Mouse (Mus musculus): ENCODE measurements at regions not wholly inside any gene's neighbourhood (a gene's known extent, or its start where the extent isn't known, plus 50 kb on each side); places are given as distances from the start of the nearest gene placed in this dataset.

- 43% methylated on average over 2 of the region's 2 CpGs for WGBS
- TF ChIP-seq POLR2A (IDR thresholded peaks at IDR 0.05; ENCODE audit: low read depth, low read length), result no peak
- TF ChIP-seq CTCF (conservative IDR thresholded peaks at IDR 0.05; ENCODE audit: insufficient read depth, insufficient read length, low read depth, low read length), result no peak
- peak; percentile 11 for DNase-seq
- no peaks in the 10 kb centered on the region for H3K27me3 ChIP-seq (replicated peaks; ENCODE audit: control insufficient read depth, insufficient read depth, low read length)
- no peaks in the 10 kb centered on the region for H3K4me1 ChIP-seq (ENCODE audit: control insufficient read depth, insufficient read depth, low read length)
- no peaks in the 10 kb centered on the region for H3K36me3 ChIP-seq (ENCODE audit: control insufficient read depth, insufficient read depth, low read length)
- no peak overlapping the region for H3K4me3 ChIP-seq (ENCODE audit: insufficient read depth, low read depth, low read length)
- H3K27ac ChIP-seq (ENCODE audit: insufficient read depth, low read depth, low read length), result no peak overlapping the region
Observed at GRCm38 (mm10) chr2:19759169-19759568, 101.6 kb downstream of the Otud1 start.

DNA sequence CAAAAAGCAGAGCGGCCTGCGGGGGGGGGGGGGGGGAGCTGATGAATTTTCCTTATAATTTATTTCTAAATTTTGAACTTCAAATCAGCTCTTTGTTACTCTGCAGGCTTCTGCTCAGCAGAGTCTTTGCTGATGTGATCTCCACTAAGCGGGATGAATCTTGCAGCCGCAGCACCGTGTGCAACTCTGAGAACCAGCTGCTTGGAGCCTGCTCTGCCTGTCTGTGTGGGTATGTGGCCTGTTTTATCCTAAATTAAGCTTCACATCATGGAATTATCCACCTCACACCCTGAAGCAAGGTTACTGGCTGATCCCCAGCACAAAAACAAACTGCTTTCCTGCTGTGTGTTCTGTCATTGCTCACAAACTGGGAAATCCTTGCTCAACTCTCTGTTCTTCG lies 102.0 kb downstream of the Otud1 start:
- H3K27me3 ChIP-seq (replicated peaks; ENCODE audit: control insufficient read depth, insufficient read depth, low read length), result no peaks in the 10 kb centered on the region
- TF ChIP-seq CTCF (conservative IDR thresholded peaks at IDR 0.05; ENCODE audit: insufficient read depth, insufficient read length, low read depth, low read length) (no peak), POLR2A (IDR thresholded peaks at IDR 0.05; ENCODE audit: low read depth, low read length) (no peak)
- H3K4me1 ChIP-seq (ENCODE audit: control insufficient read depth, insufficient read depth, low read length), result no peaks in the 10 kb centered on the region
- no peaks in the 10 kb centered on the region for H3K36me3 ChIP-seq (ENCODE audit: control insufficient read depth, insufficient read depth, low read length)
- DNase-seq, result no peak
- 74% methylated on average over 6 of the region's 6 CpGs for WGBS
- no peak overlapping the region for H3K4me3 ChIP-seq (ENCODE audit: insufficient read depth, low read depth, low read length)
- no peak overlapping the region for H3K27ac ChIP-seq (ENCODE audit: insufficient read depth, low read depth, low read length)

- H3K36me3 ChIP-seq (ENCODE audit: control insufficient read depth, insufficient read depth, low read length), result no peaks in the 10 kb centered on the region
- no peaks in the 10 kb centered on the region for H3K4me1 ChIP-seq (ENCODE audit: control insufficient read depth, insufficient read depth, low read length)
- no peak overlapping the region for H3K4me3 ChIP-seq (ENCODE audit: insufficient read depth, low read depth, low read length)
- no peak overlapping the region for H3K27ac ChIP-seq (ENCODE audit: insufficient read depth, low read depth, low read length)
- DNase-seq, result no peak
- no peaks in the 10 kb centered on the region for H3K27me3 ChIP-seq (replicated peaks; ENCODE audit: control insufficient read depth, insufficient read depth, low read length)
- WGBS, result 82% methylated on average over 3 of the region's 3 CpGs
- TF ChIP-seq POLR2A (IDR thresholded peaks at IDR 0.05; ENCODE audit: low read depth, low read length) (no peak), CTCF (conservative IDR thresholded peaks at IDR 0.05; ENCODE audit: insufficient read depth, insufficient read length, low read depth, low read length) (no peak)
Observed at GRCm38 (mm10) chr2:19762996-19763395, 105.4 kb downstream of the Otud1 start.

GRCm38 (mm10) chr2:19784913-19785312 lies 124.7 kb upstream of the Etl4 start:
- WGBS, result 67% methylated on average over 2 of the region's 2 CpGs
- TF ChIP-seq CTCF (conservative IDR thresholded peaks at IDR 0.05; ENCODE audit: insufficient read depth, insufficient read length, low read depth, low read length) (no peak), POLR2A (IDR thresholded peaks at IDR 0.05; ENCODE audit: low read depth, low read length) (no peak)
- Histone ChIP-seq H3K27me3 (replicated peaks; ENCODE audit: control insufficient read depth, insufficient read depth, low read length) (no peaks in the 10 kb centered on the region), H3K4me3 (ENCODE audit: insufficient read depth, low read depth, low read length) (no peak overlapping the region), H3K4me1 (ENCODE audit: control insufficient read depth, insufficient read depth, low read length) (no peaks in the 10 kb centered on the region), H3K27ac (ENCODE audit: insufficient read depth, low read depth, low read length) (no peak overlapping the region), H3K36me3 (ENCODE audit: control insufficient read depth, insufficient read depth, low read length) (no peaks in the 10 kb centered on the region)
- no peak for DNase-seq

GRCm38 (mm10) chr2:19785663-19786260 lies 123.8 kb upstream of the Etl4 start:
- no peak for TF ChIP-seq CTCF (conservative IDR thresholded peaks at IDR 0.05; ENCODE audit: insufficient read depth, insufficient read length, low read depth, low read length)
- Histone ChIP-seq H3K4me3 (ENCODE audit: insufficient read depth, low read depth, low read length) (no peak overlapping the region), H3K27me3 (replicated peaks; ENCODE audit: control insufficient read depth, insufficient read depth, low read length) (no peaks in the 10 kb centered on the region), H3K27ac (ENCODE audit: insufficient read depth, low read depth, low read length) (no peak overlapping the region), H3K36me3 (ENCODE audit: control insufficient read depth, insufficient read depth, low read length) (no peaks in the 10 kb centered on the region), H3K4me1 (ENCODE audit: control insufficient read depth, insufficient read depth, low read length) (no peaks in the 10 kb centered on the region)
- no peak for DNase-seq
- 72% methylated on average over 6 of the region's 6 CpGs for WGBS

DNA sequence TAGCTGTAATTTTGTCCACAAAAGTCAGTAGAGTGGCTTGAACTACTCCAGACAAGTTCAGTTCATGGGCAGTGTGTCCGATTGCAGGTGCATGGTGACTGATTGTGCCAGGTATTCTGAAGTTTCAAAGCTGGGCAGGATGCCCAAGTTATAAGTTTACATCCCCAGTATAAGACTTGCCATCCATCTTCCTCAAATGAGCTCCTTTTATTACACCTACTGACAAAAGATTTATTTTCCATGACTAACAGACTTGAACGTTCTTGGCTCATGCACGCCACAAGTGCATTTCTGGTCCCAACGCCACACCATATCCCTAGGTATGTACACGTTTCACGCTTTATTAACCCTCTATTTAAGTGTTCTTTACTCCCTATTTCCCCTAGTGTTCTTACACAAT lies 117.4 kb upstream of the Etl4 start:
- Histone ChIP-seq H3K27ac (ENCODE audit: insufficient read depth, low read depth, low read length) (no peak overlapping the region), H3K27me3 (replicated peaks; ENCODE audit: control insufficient read depth, insufficient read depth, low read length) (no peaks in the 10 kb centered on the region), H3K4me3 (ENCODE audit: insufficient read depth, low read depth, low read length) (no peak overlapping the region), H3K36me3 (ENCODE audit: control insufficient read depth, insufficient read depth, low read length) (no peaks in the 10 kb centered on the region), H3K4me1 (ENCODE audit: control insufficient read depth, insufficient read depth, low read length) (no peaks in the 10 kb centered on the region)
- WGBS, result 23% methylated on average over 6 of the region's 6 CpGs
- no peak for DNase-seq
- TF ChIP-seq CTCF (conservative IDR thresholded peaks at IDR 0.05; ENCODE audit: insufficient read depth, insufficient read length, low read depth, low read length), result no peak

- 38% methylated on average over 2 of the region's 2 CpGs for WGBS
- no peaks in the 10 kb centered on the region for H3K27me3 ChIP-seq (replicated peaks; ENCODE audit: control insufficient read depth, insufficient read depth, low read length)
- TF ChIP-seq CTCF (conservative IDR thresholded peaks at IDR 0.05; ENCODE audit: insufficient read depth, insufficient read length, low read depth, low read length), result no peak
- no peak for TF ChIP-seq POLR2A (IDR thresholded peaks at IDR 0.05; ENCODE audit: low read depth, low read length)
- DNase-seq, result no peak
- H3K27ac ChIP-seq (ENCODE audit: insufficient read depth, low read depth, low read length), result no peak overlapping the region
- H3K36me3 ChIP-seq (ENCODE audit: control insufficient read depth, insufficient read depth, low read length), result no peaks in the 10 kb centered on the region
- no peaks in the 10 kb centered on the region for H3K4me1 ChIP-seq (ENCODE audit: control insufficient read depth, insufficient read depth, low read length)
- no peak overlapping the region for H3K4me3 ChIP-seq (ENCODE audit: insufficient read depth, low read depth, low read length)
Observed at GRCm38 (mm10) chr2:19796790-19797189, 112.8 kb upstream of the Etl4 start.

Data from kidney, adult 2 months (tissue).